Mouse (Mus musculus): ENCODE results near the gene Eif3k. TPM values are rescaled to one million over a fixed set of nuclear protein-coding genes. Genes with fewer than 3 reads are reported as not detected.

Eif3k gene
- polyA plus RNA-seq, 1 experiment from 2014 or later: 166 TPM

- H3K4me2 ChIP-seq (ENCODE audit: low read depth, low read length): no peak overlapping the region
- peak; percentile 65 for TF ChIP-seq CTCF (IDR thresholded peaks at IDR 0.05; ENCODE audit: low read depth)
- no peak for TF ChIP-seq EP300 (IDR thresholded peaks at IDR 0.05; ENCODE audit: low read depth)
- no peaks in the 10 kb centered on the region for H3K36me3 ChIP-seq (replicated peaks; ENCODE audit: insufficient read depth, low read length)
- ATAC-seq: no peak
- no peaks in the 10 kb centered on the region for H3K4me1 ChIP-seq (ENCODE audit: insufficient read depth)
- H3K27ac ChIP-seq (ENCODE audit: low read depth): no peak overlapping the region
- no peak overlapping the region for H3K4me3 ChIP-seq (ENCODE audit: low read depth, low read length)
- 81% methylated on average over 5 of the region's 5 CpGs for WGBS (ENCODE audit: insufficient replicate concordance)
- H3K27me3 ChIP-seq (ENCODE audit: insufficient read depth, low read length): no peaks in the 10 kb centered on the region
- DNase-seq: no peak
- no peak overlapping the region for H3K9ac ChIP-seq (replicated peaks)
- no peaks in the 10 kb centered on the region for H3K9me3 ChIP-seq (ENCODE audit: low read length)
Measured at GRCm38 (mm10) chr7:28991616-28992015, 10.0 kb upstream of the Eif3k start.

- H3K36me3 ChIP-seq (replicated peaks; ENCODE audit: insufficient read depth, low read length): no peaks in the 10 kb centered on the region
- ATAC-seq: no peak
- no peak overlapping the region for H3K4me3 ChIP-seq (ENCODE audit: low read depth, low read length)
- TF ChIP-seq EP300 (IDR thresholded peaks at IDR 0.05; ENCODE audit: low read depth) (no peak), CTCF (IDR thresholded peaks at IDR 0.05; ENCODE audit: low read depth) (no peak)
- no peak for DNase-seq
- H3K9me3 ChIP-seq (ENCODE audit: low read length): no peaks in the 10 kb centered on the region
- H3K27me3 ChIP-seq (ENCODE audit: insufficient read depth, low read length): no peaks in the 10 kb centered on the region
- H3K9ac ChIP-seq (replicated peaks): no peak overlapping the region
- no peaks in the 10 kb centered on the region for H3K4me1 ChIP-seq (ENCODE audit: insufficient read depth)
- no peak overlapping the region for H3K4me2 ChIP-seq (ENCODE audit: low read depth, low read length)
- 69% methylated on average over 14 of the region's 14 CpGs for WGBS (ENCODE audit: insufficient replicate concordance)
- H3K27ac ChIP-seq (ENCODE audit: low read depth): no peak overlapping the region
Measured at GRCm38 (mm10) chr7:28990766-28991273, 9.2 kb upstream of the Eif3k start.

- Histone ChIP-seq H3K27ac (ENCODE audit: low read depth) (no peak overlapping the region), H3K9me3 (ENCODE audit: low read length) (no peaks in the 10 kb centered on the region), H3K4me2 (ENCODE audit: low read depth, low read length) (no peak overlapping the region), H3K4me1 (ENCODE audit: insufficient read depth) (peaks cover 21% of the 10 kb centered on the region), H3K27me3 (ENCODE audit: insufficient read depth, low read length) (no peaks in the 10 kb centered on the region), H3K36me3 (replicated peaks; ENCODE audit: insufficient read depth, low read length) (no peaks in the 10 kb centered on the region), H3K9ac (replicated peaks) (no peak overlapping the region), H3K4me3 (ENCODE audit: low read depth, low read length) (no peak overlapping the region)
- no peak for TF ChIP-seq CTCF (IDR thresholded peaks at IDR 0.05; ENCODE audit: low read depth)
- no peak for TF ChIP-seq EP300 (IDR thresholded peaks at IDR 0.05; ENCODE audit: low read depth)
- DNase-seq (no peak), ATAC-seq (no peak)
- WGBS (ENCODE audit: insufficient replicate concordance): 60% methylated on average over 7 of the region's 7 CpGs
Measured at GRCm38 (mm10) chr7:28985207-28985606, 3.5 kb upstream of the Eif3k start.

- no peak for TF ChIP-seq EP300 (IDR thresholded peaks at IDR 0.05; ENCODE audit: low read depth)
- TF ChIP-seq CTCF (IDR thresholded peaks at IDR 0.05; ENCODE audit: low read depth): no peak
- DNase-seq (no peak), ATAC-seq (no peak)
- no peaks in the 10 kb centered on the region for H3K9me3 ChIP-seq (ENCODE audit: low read length)
- no peak overlapping the region for H3K27ac ChIP-seq (ENCODE audit: low read depth)
- no peaks in the 10 kb centered on the region for H3K27me3 ChIP-seq (ENCODE audit: insufficient read depth, low read length)
- no peaks in the 10 kb centered on the region; the same call in 1 of the 2 replicates for H3K36me3 ChIP-seq (replicated peaks; ENCODE audit: insufficient read depth, low read length)
- H3K4me2 ChIP-seq (ENCODE audit: low read depth, low read length): no peak overlapping the region
- H3K4me3 ChIP-seq (ENCODE audit: low read depth, low read length): no peak overlapping the region
- 81% methylated on average over 1 of the region's 1 CpGs for WGBS (ENCODE audit: insufficient replicate concordance)
- H3K9ac ChIP-seq (replicated peaks): no peak overlapping the region
- H3K4me1 ChIP-seq (ENCODE audit: insufficient read depth): peaks cover 21% of the 10 kb centered on the region
Measured at GRCm38 (mm10) chr7:28984452-28984851, 2.8 kb upstream of the Eif3k start.

GRCm38 (mm10) chr7:28983849-28984248 is 2.2 kb upstream of the Eif3k start:
- H3K9me3 ChIP-seq (ENCODE audit: low read length): no peaks in the 10 kb centered on the region
- H3K36me3 ChIP-seq (replicated peaks; ENCODE audit: insufficient read depth, low read length): peaks cover 6% of the 10 kb centered on the region
- DNase-seq: no peak
- no peak for ATAC-seq
- peak overlapping the region; percentile 90 for H3K4me2 ChIP-seq (ENCODE audit: low read depth, low read length)
- peaks cover 21% of the 10 kb centered on the region for H3K4me1 ChIP-seq (ENCODE audit: insufficient read depth)
- no peak overlapping the region for H3K9ac ChIP-seq (replicated peaks)
- WGBS (ENCODE audit: insufficient replicate concordance): 72% methylated on average over 4 of the region's 4 CpGs
- no peak overlapping the region for H3K27ac ChIP-seq (ENCODE audit: low read depth)
- H3K4me3 ChIP-seq (ENCODE audit: low read depth, low read length): no peak overlapping the region
- H3K27me3 ChIP-seq (ENCODE audit: insufficient read depth, low read length): no peaks in the 10 kb centered on the region
- no peak for TF ChIP-seq CTCF (IDR thresholded peaks at IDR 0.05; ENCODE audit: low read depth)
- TF ChIP-seq EP300 (IDR thresholded peaks at IDR 0.05; ENCODE audit: low read depth): no peak

- Histone ChIP-seq H3K9ac (replicated peaks) (peak overlapping the region; percentile 70), H3K4me3 (ENCODE audit: low read depth, low read length) (peak overlapping the region; percentile 82), H3K27ac (ENCODE audit: low read depth) (peak overlapping the region; percentile 91), H3K27me3 (ENCODE audit: insufficient read depth, low read length) (no peaks in the 10 kb centered on the region), H3K36me3 (replicated peaks; ENCODE audit: insufficient read depth, low read length) (peaks cover 13% of the 10 kb centered on the region), H3K9me3 (ENCODE audit: low read length) (no peaks in the 10 kb centered on the region), H3K4me2 (ENCODE audit: low read depth, low read length) (peak overlapping the region; percentile 90), H3K4me1 (ENCODE audit: insufficient read depth) (peaks cover 21% of the 10 kb centered on the region)
- DNase-seq: no peak
- no peak for TF ChIP-seq CTCF (IDR thresholded peaks at IDR 0.05; ENCODE audit: low read depth)
- no peak for TF ChIP-seq EP300 (IDR thresholded peaks at IDR 0.05; ENCODE audit: low read depth)
- WGBS (ENCODE audit: insufficient replicate concordance): 22% methylated on average over 11 of the region's 11 CpGs
- no peak for ATAC-seq
Measured at GRCm38 (mm10) chr7:28983141-28983564, 1.5 kb upstream of the Eif3k start.

Data from liver, postnatal 0 days (tissue).